Mouse (Mus musculus) embryo, embryonic 10 days (tissue): Measurements from ENCODE around the gene Rps3.
A peak's percentile ranks its signal among the peaks of the same experiment; 100 is the strongest.

Experiments
- DNase-seq: peaks from one replicate; pipeline ENCODE4 v3.0.0-alpha.2; 2015; ENCODE audit warnings: low spot score

Gene Rps3

GRCm38 (mm10) chr7:99441534-99442072 is 41.9 kb downstream of the Rps3 start:
- DNase-seq = peak; percentile 52

DNA sequence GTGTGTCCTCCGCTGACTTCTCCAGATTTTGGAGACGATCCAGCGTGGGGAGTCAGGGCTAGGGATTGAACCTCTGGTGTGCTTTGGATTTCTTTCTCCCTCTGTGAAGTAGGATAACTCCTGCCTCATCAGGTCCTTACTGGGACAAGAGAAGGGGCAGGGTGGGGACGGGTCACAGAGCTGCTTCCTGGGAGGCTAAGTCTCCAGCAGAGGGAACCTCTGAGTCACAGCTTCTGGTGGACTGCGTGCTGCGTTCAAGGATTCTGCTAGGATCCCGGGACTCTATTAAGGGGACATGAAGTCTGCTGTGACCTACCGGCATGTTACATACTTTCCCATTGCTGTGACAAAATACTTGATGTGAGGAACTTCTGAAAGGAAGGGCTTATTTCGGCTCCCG is 44.7 kb downstream of the Rps3 start:
- no peak for DNase-seq

GRCm38 (mm10) chr7:99436530-99436929 is 47.0 kb downstream of the Rps3 start:
- peak; percentile 62 for DNase-seq

DNA sequence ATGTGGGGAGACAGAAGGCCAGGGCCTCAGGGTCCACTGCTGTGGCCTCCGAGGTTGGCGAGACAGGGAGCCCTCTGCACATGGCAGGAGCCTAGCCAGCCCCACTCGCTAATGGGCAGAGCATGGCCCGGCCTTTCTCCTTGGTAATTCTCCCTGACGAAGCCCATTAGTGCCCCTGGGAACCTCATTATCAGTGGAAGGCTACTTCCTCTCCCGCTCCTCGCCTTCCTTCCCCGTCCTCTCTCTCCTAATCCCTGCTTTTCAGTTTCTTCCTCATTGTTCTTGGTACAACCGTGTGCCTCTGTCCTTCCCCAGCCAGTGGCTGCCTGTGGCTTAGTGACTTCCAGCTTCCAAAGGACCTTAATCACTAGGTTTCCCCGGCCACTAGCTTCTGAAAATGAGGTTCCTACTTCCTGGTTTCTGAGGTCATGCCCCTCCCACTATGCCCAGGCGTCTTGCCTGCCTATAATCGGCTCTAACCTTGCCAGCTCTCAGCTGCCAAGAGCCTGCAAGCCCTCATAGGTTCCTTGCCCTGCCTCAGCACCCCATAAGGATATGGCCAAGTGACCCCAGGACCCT is 48.8 kb downstream of the Rps3 start:
- no peak for DNase-seq

DNA sequence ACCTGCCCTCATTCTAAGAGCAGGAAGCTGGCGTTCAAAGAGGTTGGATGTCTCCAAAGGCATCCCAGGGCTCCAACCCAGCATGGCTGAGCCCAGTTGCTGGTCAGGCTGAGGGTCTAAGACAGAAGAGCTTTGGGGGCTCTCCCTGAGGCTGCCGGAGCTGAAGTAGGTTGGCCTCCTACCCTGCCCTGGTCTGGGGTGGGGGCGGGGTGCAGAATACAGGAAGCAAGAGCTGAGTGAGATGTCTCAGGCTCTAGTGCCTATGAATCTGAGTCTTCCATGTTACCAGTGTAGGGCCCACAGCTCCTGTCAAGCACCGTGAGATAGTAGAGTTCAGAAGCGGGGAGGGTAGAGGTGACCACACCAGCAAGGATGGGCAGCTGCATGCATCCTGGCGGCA is 50.7 kb downstream of the Rps3 start:
- no peak for DNase-seq

DNA sequence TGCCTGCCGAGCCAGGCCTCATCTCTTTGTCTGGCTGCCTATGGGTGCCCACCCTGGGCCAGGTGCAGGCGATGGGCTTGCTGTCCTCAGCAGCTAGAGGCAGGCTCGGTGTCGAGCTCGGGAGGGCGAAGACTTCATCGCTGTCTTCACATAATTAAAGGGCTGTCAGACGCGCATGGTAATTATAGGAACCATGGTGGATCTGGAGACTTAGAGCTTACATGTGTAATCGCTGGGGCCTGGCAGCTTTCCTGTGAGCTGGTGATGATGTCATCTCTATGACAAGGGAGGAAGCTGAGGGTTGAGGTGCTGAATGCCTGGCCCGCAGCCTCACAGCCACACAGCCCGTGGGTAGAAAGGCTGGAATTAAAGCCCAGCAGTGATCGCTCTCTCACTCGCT is 51.3 kb downstream of the Rps3 start:
- no peak for DNase-seq

DNA sequence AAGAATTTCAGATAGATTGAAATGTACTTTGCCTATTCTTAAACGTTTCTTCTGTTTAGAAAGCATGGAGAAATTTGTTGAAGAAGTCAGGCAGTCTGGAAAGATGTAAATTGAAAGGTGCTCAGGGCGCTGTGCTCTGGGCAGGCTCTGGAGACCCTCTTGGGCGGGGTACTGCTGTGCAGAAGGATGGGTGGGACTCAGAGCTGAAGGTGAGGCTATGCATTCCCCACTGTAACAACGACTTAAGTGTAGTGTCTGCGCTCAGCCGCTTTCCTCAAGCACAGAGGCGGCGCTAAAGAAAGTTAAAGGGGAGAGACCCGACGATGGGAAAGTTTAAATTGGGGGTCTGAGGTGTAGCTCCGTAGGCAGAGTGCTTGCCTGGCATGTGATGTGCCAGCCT is 53.3 kb downstream of the Rps3 start:
- DNase-seq = no peak

DNA sequence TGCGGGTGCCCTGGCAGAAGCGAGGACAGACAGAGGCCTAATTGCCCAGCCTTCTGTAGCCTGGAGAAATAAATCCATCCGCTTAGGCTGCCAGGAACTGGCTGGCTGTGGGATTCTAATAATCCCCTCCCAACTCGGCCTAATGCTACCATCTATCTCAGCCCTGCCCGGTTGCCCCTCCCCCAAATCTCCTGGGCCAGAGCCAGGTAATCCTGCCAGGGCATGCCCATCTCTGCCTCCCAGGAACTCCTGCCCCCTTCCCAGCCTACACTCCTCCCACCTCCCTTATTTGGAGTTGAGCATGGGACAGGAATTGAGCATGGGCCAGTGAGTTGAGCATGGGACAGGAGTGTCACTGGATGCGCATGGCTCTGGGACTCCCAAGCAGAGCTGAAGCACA is 53.8 kb downstream of the Rps3 start:
- no peak for DNase-seq

GRCm38 (mm10) chr7:99428836-99429235 is 54.7 kb downstream of the Rps3 start:
- DNase-seq = no peak

- DNase-seq = no peak
These were observed 55.6 kb downstream of the Rps3 start for GRCm38 (mm10) chr7:99427987-99428386.
